Mouse (Mus musculus) ES-E14 (cell line): ENCODE measurements at regions not wholly inside any gene's neighbourhood (a gene's known extent, or its start where the extent isn't known, plus 50 kb on each side); places are given as distances from the start of the nearest gene placed in this dataset.

Experiments
- DNase-seq: peaks from one replicate; pipeline ENCODE4 v3.0.0-alpha.2; 2013; ENCODE audit warnings: low read depth, low spot score
- H3K27ac ChIP-seq: 2 replicates; pipeline ENCODE4 v1.5.1; 2012; ENCODE audit warnings: low read depth, mild to moderate bottlenecking, low read length, moderate library complexity, mixed read lengths; ENCODE audit not compliant: poor library complexity, insufficient read depth, severe bottlenecking
- H3K36me3 ChIP-seq: 2 replicates; pipeline ENCODE4 v1.6.1; 2012; ENCODE audit warnings: mild to moderate bottlenecking, low read length, moderate library complexity, mixed read lengths; ENCODE audit not compliant: control insufficient read depth, poor library complexity, insufficient read depth, severe bottlenecking
- H3K4me1 ChIP-seq, 2 experiments: fragments of 150-350 bp in 1 of 2; sonication (generic) in 1 of 2; 2 replicates each; pipeline ENCODE4 v1.6.1; 2012; ENCODE audit warnings: low read length in 2 of 2, mild to moderate bottlenecking in 1 of 2, mixed read lengths in 1 of 2; ENCODE audit not compliant: control insufficient read depth in 2 of 2, insufficient read depth in 2 of 2, poor library complexity in 1 of 2
- H3K4me3 ChIP-seq, 2 experiments: fragments of 150-350 bp in 1 of 2; sonication (generic) in 1 of 2; 2 replicates each; pipeline ENCODE4 v1.5.1; 2012; ENCODE audit warnings: low read length in 2 of 2, low read depth in 1 of 2, mild to moderate bottlenecking in 1 of 2, mixed read lengths in 1 of 2; ENCODE audit not compliant: insufficient read depth in 1 of 2, poor library complexity in 1 of 2, severe bottlenecking in 1 of 2
- H3K9ac ChIP-seq: 2 replicates; pipeline ENCODE4 v1.6.1; 2012; ENCODE audit warnings: low read depth, mild to moderate bottlenecking, low read length, mixed read lengths; ENCODE audit not compliant: poor library complexity, insufficient read depth, severe bottlenecking
- H3K9me3 ChIP-seq: fragments of 150-350 bp; sonication (generic); 2 replicates; pipeline ENCODE4 v1.6.1; 2012; ENCODE audit warnings: low read depth, mild to moderate bottlenecking, low read length; ENCODE audit not compliant: control insufficient read depth, insufficient read depth
- CHD2 ChIP-seq: IDR thresholded peaks from 2 replicates; pipeline ENCODE4 v1.6.1; 2014; ENCODE audit warnings: mild to moderate bottlenecking, low read depth, low read length, inconsistent platforms
- HCFC1 ChIP-seq: IDR thresholded peaks from 2 replicates; pipeline ENCODE4 v1.6.1; 2012; ENCODE audit warnings: low read length, inconsistent platforms, borderline replicate concordance; ENCODE audit not compliant: insufficient read depth
- MAFK ChIP-seq: IDR thresholded peaks from 2 replicates; pipeline ENCODE4 v1.6.1; 2014; ENCODE audit warnings: mild to moderate bottlenecking, low read depth, low read length, inconsistent platforms; ENCODE audit not compliant: insufficient read depth
- ZC3H11A ChIP-seq: IDR thresholded peaks from 2 replicates; pipeline ENCODE4 v1.6.1; 2012; ENCODE audit warnings: low read depth, mild to moderate bottlenecking, inconsistent platforms, low read length, borderline replicate concordance
- ZNF384 ChIP-seq: IDR thresholded peaks from 2 replicates; pipeline ENCODE4 v1.6.1; 2012; ENCODE audit warnings: low read depth, low read length, inconsistent platforms
- in situ Hi-C, 2 experiments: fragments of 600-800 bp; cut with MboI; formaldehyde crosslinking; loops; one replicate each; pipeline ENCODE4 v1.15.1; 2025; ENCODE audit warnings: low sequenced_read_pairs in 2 of 2, inconsistent platforms in 1 of 2; ENCODE audit not compliant: unreplicated experiment in 2 of 2

- in situ Hi-C loops = no loop called here
- TF ChIP-seq ZC3H11A (no peak), MAFK (no peak), ZNF384 (no peak), CHD2 (no peak), HCFC1 (no peak)
Observed at GRCm38 (mm10) chr9:52761257-52761656, 81.7 kb upstream of the AI593442 start.

GRCm38 (mm10) chr9:52748366-52748765, 68.8 kb upstream of the AI593442 start:
- Histone ChIP-seq H3K9ac (no peak overlapping the region), H3K27ac (no peak overlapping the region), H3K9me3 (no peaks in the 10 kb centered on the region), H3K4me3 (no peak overlapping the region), H3K4me1 (no peaks in the 10 kb centered on the region), H3K36me3 (no peaks in the 10 kb centered on the region)
- no peak for TF ChIP-seq ZNF384
- no peak for TF ChIP-seq HCFC1
- TF ChIP-seq MAFK = no peak
- TF ChIP-seq ZC3H11A = no peak
- no peak for TF ChIP-seq CHD2
- DNase-seq = no peak
- in situ Hi-C loops = no loop called here

More at GRCm38 (mm10) chr9:52761257-52761656, 81.7 kb upstream of the AI593442 start:
- no peaks in the 10 kb centered on the region for H3K4me1 ChIP-seq
- DNase-seq = no peak
- H3K4me3 ChIP-seq = no peak overlapping the region
- H3K9ac ChIP-seq = no peak overlapping the region
- no peaks in the 10 kb centered on the region for H3K9me3 ChIP-seq
- H3K36me3 ChIP-seq = no peaks in the 10 kb centered on the region
- H3K27ac ChIP-seq = no peak overlapping the region

DNA sequence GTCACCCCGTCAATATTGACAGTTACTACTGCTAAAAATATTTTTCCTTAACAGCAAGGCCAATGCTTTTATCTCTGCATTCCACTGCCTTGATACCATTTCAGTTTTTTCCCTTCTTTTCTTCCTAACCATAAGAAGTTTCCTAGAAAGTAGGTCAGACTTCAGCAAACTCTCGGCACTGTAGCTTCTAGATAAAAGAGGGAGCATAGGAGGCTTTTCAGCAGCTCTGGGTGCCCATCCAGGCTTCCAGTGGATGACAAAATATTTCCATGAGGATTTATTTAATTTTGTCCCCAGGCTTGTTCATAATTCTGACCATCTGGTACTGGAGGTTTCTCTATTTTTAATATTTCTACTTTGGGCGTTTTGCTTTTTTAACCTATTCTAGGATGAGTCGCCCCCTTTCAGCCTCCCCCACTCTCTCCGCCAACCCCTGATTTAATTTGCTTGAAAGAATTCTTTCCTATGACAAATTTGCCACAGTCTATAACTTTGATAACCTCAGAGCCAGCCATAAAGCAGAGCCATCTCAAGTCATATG, 59.0 kb upstream of the AI593442 start:
- H3K4me1 ChIP-seq = no peaks in the 10 kb centered on the region
- DNase-seq = no peak
- H3K36me3 ChIP-seq = no peaks in the 10 kb centered on the region
- H3K9ac ChIP-seq = no peak overlapping the region
- H3K27ac ChIP-seq = no peak overlapping the region
- no peak overlapping the region for H3K4me3 ChIP-seq
- TF ChIP-seq CHD2 (no peak), ZC3H11A (no peak), HCFC1 (no peak), ZNF384 (no peak), MAFK (no peak)
- in situ Hi-C loops = no loop called here
- no peaks in the 10 kb centered on the region for H3K9me3 ChIP-seq
